Mouse (Mus musculus) ovary, postnatal 14 days (tissue): ENCODE measurements around the gene Acbd7.

Experiments
- DNase-seq: peaks from one replicate; pipeline ENCODE4 v3.0.0; 2022; ENCODE audit warnings: low spot score

Acbd7 gene

DNA sequence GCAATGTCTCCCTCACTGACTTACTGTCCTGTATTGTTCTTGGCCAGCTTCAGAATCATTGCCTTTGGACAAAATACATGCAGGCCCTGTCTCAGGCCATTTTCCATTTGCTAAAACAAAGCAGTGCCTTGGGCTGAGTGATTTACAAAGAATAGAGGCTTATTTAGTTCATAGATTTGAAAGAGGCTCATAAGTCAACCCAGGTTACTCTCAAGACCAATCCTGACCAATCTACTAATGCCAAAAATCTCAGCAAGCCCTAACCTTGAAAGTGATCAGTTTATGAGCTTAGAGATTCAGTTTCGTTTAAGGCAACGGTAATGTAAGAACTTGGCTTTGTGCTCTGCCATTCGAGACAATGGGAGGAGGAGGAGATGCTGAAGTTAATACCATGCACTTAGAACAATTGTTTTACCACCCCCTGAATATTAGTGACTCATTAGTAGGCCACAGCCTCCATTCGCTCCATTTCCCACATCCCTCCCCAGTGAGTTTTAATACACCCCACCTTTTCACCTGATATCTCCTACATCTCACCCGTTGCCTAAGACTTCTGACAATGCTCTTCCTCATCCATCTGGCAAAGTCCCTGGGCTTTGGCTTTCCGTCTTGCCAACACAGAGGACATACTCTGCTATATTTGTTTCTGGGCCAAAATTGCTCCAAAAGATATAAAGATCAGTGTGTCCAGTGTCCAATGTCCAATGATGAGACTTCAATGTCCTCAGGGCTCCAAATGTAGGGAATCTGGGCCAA is 51.3 kb downstream of the Acbd7 start:
- no peak for DNase-seq
